Mouse (Mus musculus): ENCODE data around the gene Lyrm7.
"Not testable (repeated sequence)": the region's sequence is repeated elsewhere in the genome, so short reads cannot be mapped to it uniquely, and the experiment has no call there.

The Lyrm7 gene

DNA sequence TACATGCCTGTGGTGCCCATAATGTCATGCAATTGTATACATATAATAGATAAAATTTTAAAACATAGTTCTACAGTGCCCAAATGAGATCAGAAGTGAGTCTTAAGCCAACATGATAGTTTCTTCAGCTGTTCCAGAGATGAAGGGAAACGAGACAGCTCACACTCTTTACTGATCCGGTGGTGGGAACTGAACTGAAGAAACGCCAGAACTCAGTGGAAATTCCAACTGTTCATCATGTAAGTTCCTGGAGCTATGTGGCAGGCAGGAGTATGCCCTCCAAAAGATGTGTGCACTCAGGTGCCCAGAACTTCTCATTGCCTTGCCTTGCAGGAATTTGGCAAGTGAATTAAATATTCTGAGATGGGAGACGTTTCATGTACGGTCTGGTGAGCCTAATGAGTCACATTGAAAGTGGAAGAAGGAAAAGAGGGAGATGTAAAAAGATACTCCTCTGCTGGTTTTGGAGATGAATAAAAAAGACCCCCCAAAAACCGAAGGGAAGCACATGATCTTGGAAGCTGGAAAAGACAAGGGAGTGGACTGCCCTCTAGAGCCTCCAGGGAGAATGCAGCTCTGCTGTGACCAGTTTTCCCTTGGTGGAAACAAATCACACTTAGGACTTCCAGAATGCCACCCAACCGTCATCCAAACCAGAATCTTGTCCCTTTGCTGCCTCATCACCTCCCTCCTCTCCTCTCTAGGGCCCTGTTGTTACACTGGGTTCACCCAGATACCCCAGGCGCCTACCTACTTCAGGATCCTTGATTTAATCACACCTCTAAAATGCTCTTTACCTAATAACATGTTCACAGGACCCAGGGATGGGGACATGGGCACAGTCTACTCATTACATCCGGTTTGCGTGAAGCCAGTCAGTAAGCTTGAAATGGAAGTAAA is 2.2 kb upstream of the Lyrm7 start:
- TF ChIP-seq NANOG (IDR thresholded peaks at IDR 0.05; ENCODE audit: borderline replicate concordance, low read length) = no peak
- TF ChIP-seq POU5F1 (IDR thresholded peaks at IDR 0.05; ENCODE audit: borderline replicate concordance, low read length) = no peak
- peak; percentile 87 for TF ChIP-seq CTCF (conservative IDR thresholded peaks at IDR 0.05; ENCODE audit: low read length)
- Histone ChIP-seq H3K27me3 (ENCODE audit: insufficient read depth, low read length) (no peaks in the 10 kb centered on the region), H3K4me1 (replicated peaks; ENCODE audit: low read depth, low read length) (peaks cover 44% of the 10 kb centered on the region), H3K9me3 (ENCODE audit: low read length) (peaks cover under 1% of the 10 kb centered on the region; the same call in 1 of the 2 replicates), H3K36me3 (ENCODE audit: insufficient read depth, low read length) (peaks cover 7% of the 10 kb centered on the region), H3K4me3 (replicated peaks; ENCODE audit: low read length) (no peak overlapping the region)

GRCm38 (mm10) chr11:54861471-54862420 is 1.0 kb upstream of the Lyrm7 start:
- no peaks in the 10 kb centered on the region for H3K27me3 ChIP-seq (ENCODE audit: insufficient read depth, low read length)
- H3K4me3 ChIP-seq (replicated peaks; ENCODE audit: low read length) = peak overlapping the region; percentile 90; the same call in 1 of the 2 replicates
- TF ChIP-seq POU5F1 (IDR thresholded peaks at IDR 0.05; ENCODE audit: borderline replicate concordance, low read length) (no peak), CTCF (conservative IDR thresholded peaks at IDR 0.05; ENCODE audit: low read length) (no peak), NANOG (IDR thresholded peaks at IDR 0.05; ENCODE audit: borderline replicate concordance, low read length) (no peak)
- peaks cover 12% of the 10 kb centered on the region for H3K9me3 ChIP-seq (ENCODE audit: low read length)
- H3K4me1 ChIP-seq (replicated peaks; ENCODE audit: low read depth, low read length) = peaks cover 36% of the 10 kb centered on the region
- peaks cover 3% of the 10 kb centered on the region; the same call in 1 of the 2 replicates for H3K36me3 ChIP-seq (ENCODE audit: insufficient read depth, low read length)

DNA sequence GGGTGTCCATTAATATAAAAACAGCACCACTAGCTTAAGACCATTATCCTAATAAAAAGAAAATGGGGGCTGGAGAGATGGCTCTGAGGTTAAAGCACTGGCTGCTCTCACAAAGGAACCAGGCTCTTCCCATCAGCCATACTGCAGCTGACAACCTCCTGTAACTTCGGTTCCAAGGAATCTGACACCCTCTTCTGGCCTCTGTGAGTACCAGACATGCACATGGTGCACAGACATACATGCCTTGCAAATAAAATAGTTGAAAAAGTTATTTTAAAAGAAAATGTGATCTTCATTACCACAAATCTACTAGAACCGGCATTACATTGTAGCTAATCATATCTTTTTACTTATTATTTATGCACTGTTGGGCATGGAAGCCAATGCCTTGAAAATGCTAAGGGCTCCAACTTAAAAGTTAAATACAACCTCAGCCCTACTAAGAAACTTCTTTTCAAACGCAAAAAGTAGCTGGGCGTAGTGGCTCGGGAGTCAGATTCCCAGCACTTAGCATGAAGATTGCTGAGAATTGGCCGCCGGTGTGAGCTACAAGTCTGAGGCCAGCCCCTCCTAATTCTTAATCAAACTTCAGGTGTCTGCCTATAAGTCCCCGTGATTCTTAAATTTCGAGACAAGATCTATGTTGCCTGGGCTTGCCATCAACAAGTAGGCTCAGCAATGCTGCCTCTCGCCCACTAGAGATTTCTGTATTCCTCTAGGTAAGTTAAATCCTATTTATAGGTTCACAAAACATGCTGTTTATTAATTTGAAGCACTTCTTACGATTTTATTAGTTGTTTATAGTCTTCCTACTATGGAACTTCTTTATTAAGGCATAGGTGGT is 1.2 kb downstream of the Lyrm7 start:
- no peaks in the 10 kb centered on the region for H3K27me3 ChIP-seq (ENCODE audit: insufficient read depth, low read length)
- TF ChIP-seq NANOG (IDR thresholded peaks at IDR 0.05; ENCODE audit: borderline replicate concordance, low read length) (no peak), POU5F1 (IDR thresholded peaks at IDR 0.05; ENCODE audit: borderline replicate concordance, low read length) (no peak), CTCF (conservative IDR thresholded peaks at IDR 0.05; ENCODE audit: low read length) (no peak)
- peaks cover 3% of the 10 kb centered on the region; the same call in 1 of the 2 replicates for H3K36me3 ChIP-seq (ENCODE audit: insufficient read depth, low read length)
- H3K4me3 ChIP-seq (replicated peaks; ENCODE audit: low read length) = peak overlapping the region; percentile 90
- H3K9me3 ChIP-seq (ENCODE audit: low read length) = peaks cover 13% of the 10 kb centered on the region
- peaks cover 24% of the 10 kb centered on the region for H3K4me1 ChIP-seq (replicated peaks; ENCODE audit: low read depth, low read length)

GRCm38 (mm10) chr11:54858880-54859279 is 1.8 kb downstream of the Lyrm7 start:
- Histone ChIP-seq H3K9me3 (ENCODE audit: low read length) (peaks cover 13% of the 10 kb centered on the region), H3K4me3 (replicated peaks; ENCODE audit: low read length) (peak overlapping the region; percentile 90), H3K4me1 (replicated peaks; ENCODE audit: low read depth, low read length) (peaks cover 24% of the 10 kb centered on the region)
- H3K27me3 ChIP-seq (ENCODE audit: insufficient read depth, low read length); H3K36me3 ChIP-seq (ENCODE audit: insufficient read depth, low read length): not testable (repeated sequence)

- Histone ChIP-seq H3K9me3 (ENCODE audit: low read length) (peaks cover 16% of the 10 kb centered on the region), H3K36me3 (ENCODE audit: insufficient read depth, low read length) (no peaks in the 10 kb centered on the region), H3K4me1 (replicated peaks; ENCODE audit: low read depth, low read length) (peaks cover 15% of the 10 kb centered on the region), H3K4me3 (replicated peaks; ENCODE audit: low read length) (no peak overlapping the region), H3K27me3 (ENCODE audit: insufficient read depth, low read length) (no peaks in the 10 kb centered on the region)
- TF ChIP-seq POU5F1 (IDR thresholded peaks at IDR 0.05; ENCODE audit: borderline replicate concordance, low read length) = no peak
- no peak for TF ChIP-seq NANOG (IDR thresholded peaks at IDR 0.05; ENCODE audit: borderline replicate concordance, low read length)
- no peak for TF ChIP-seq CTCF (conservative IDR thresholded peaks at IDR 0.05; ENCODE audit: low read length)
Measured at GRCm38 (mm10) chr11:54851656-54852055, 9.1 kb downstream of the Lyrm7 start.

DNA sequence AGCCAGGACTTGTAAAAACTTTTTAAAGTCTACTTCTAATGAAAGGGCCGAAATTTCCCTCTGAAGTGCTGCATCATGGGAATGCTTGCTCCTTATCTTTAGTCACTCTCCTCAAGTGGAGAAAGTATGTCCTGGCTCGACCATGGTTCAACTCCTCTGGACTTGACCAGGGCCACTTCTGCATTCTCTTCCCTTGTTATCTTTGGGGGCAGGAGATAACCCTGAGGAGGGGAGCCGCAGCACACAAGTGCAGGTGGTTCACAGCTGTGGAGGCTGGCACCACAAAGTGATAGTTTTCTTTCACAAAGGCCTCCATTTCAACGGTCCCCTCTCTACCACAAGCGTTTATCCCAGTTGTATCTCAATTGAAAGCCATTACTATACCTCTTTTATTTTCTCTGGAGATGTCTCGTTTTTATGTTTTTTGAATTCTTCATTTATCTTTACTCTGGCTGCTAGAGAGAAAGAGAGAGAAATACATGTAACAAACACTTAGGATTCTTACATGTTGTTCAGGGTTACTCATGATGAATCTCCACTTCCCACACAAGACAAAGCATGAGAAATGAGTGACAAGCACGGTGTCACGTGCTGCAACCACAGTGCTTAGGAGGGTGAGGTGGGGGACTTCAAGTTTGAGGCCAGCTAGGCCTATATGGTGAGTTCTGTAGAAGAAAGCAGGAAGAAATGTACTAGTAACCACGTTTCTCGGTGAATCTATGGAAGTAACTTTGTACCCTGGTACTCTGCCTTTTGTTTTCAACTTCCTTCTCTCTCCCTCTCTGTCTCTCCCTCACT is 10.6 kb downstream of the Lyrm7 start:
- Histone ChIP-seq H3K4me3 (replicated peaks; ENCODE audit: low read length) (no peak overlapping the region), H3K36me3 (ENCODE audit: insufficient read depth, low read length) (no peaks in the 10 kb centered on the region), H3K9me3 (ENCODE audit: low read length) (peaks cover 15% of the 10 kb centered on the region), H3K4me1 (replicated peaks; ENCODE audit: low read depth, low read length) (peaks cover 30% of the 10 kb centered on the region), H3K27me3 (ENCODE audit: insufficient read depth, low read length) (no peaks in the 10 kb centered on the region)
- TF ChIP-seq POU5F1 (IDR thresholded peaks at IDR 0.05; ENCODE audit: borderline replicate concordance, low read length) = no peak
- TF ChIP-seq NANOG (IDR thresholded peaks at IDR 0.05; ENCODE audit: borderline replicate concordance, low read length) = no peak
- no peak for TF ChIP-seq CTCF (conservative IDR thresholded peaks at IDR 0.05; ENCODE audit: low read length)

Measured in E14TG2a.4 (cell line).